ENCODE assay signal across 14 mouse cellular contexts in genomic region chr2:91876000-91876805, GRCm38 (mm10). TPM values are rescaled to one million over a fixed set of nuclear protein-coding genes. Genes with fewer than 3 reads are reported as not detected.
DNase-seq lines count a peak whose midpoint lies in the region; ATAC-seq and TF ChIP-seq lines count a peak whose summit lies in the region.
"Had no signal": no experiment of that assay in that cellular context is flagged by ENCODE, and none has a peak within 500 bp of the region (broad histone marks: within the 10 kb centered on the region; RNA-seq: fewer than 3 reads in every experiment).

No protein-coding gene starts in this region.

- no peak overlapping the region for H3K27ac ChIP-seq in liver, adult 2 months (replicated peaks; ENCODE audit: insufficient read depth, low read depth, low read length)
- no peak overlapping the region for H3K27ac ChIP-seq in liver, embryonic 11.5 days (ENCODE audit: low read depth, low read length)
- H3K27ac ChIP-seq: embryonic facial prominence, embryonic 12.5 days; limb, embryonic 10.5 days had no signal

- 0 out of 2 replicates have a peak, but pooled peaks cover 2% of the 10 kb centered on the region for H3K4me1 ChIP-seq in liver, adult 2 months (ENCODE audit: control insufficient read depth, insufficient read depth, low read length)
- peaks cover 4% of the 10 kb centered on the region; the same call in 1 of the 2 replicates for H3K4me1 ChIP-seq in liver, embryonic 11.5 days (replicated peaks; ENCODE audit: control insufficient read depth, insufficient read depth, low read length)
- H3K4me1 ChIP-seq: embryonic facial prominence, embryonic 12.5 days; limb, embryonic 10.5 days had no signal

- H3K27me3 ChIP-seq in liver, adult 2 months (ENCODE audit: control insufficient read depth, insufficient read depth, low read length) = no peaks in the 10 kb centered on the region
- H3K27me3 ChIP-seq in liver, embryonic 11.5 days (replicated peaks; ENCODE audit: control insufficient read depth, insufficient read depth, low read length) = no peaks in the 10 kb centered on the region
- H3K27me3 ChIP-seq: embryonic facial prominence, embryonic 12.5 days had no signal

- H3K9me3 ChIP-seq in liver, embryonic 11.5 days (ENCODE audit: control insufficient read depth, low read length) = no peaks in the 10 kb centered on the region
- H3K9me3 ChIP-seq: embryonic facial prominence, embryonic 12.5 days; limb, embryonic 10.5 days had no signal

- H3K4me3 ChIP-seq in liver, adult 2 months (ENCODE audit: insufficient read depth, low read depth, low read length) = peak overlapping the region; percentile 44; the same call in 1 of the 2 replicates
- no peak overlapping the region for H3K4me3 ChIP-seq in liver, embryonic 11.5 days (ENCODE audit: low read depth, low read length)
- H3K4me3 ChIP-seq: embryonic facial prominence, embryonic 12.5 days; limb, embryonic 10.5 days had no signal

- no peak for DNase-seq in liver, adult 2 months (ENCODE audit: extremely low read depth, low read depth, low spot score)
- DNase-seq in liver, embryonic 11.5 days (ENCODE audit: low spot score) = no peak
- DNase-seq in thymus, postnatal 25 days = peak; percentile 2
- no peak for DNase-seq in thymus, adult 18-20 months
- no peak for DNase-seq in adrenal gland, postnatal 10 days
- DNase-seq in urinary bladder, postnatal 14 days (ENCODE audit: low spot score) = no peak
- no peak for DNase-seq in gastrocnemius, adult 18-20 months (ENCODE audit: low spot score)
- DNase-seq: adrenal gland, postnatal 25 days; cerebellum, postnatal 25 days; heart, postnatal 36 days; layer of hippocampus, adult 9-11 months had no signal

- TF ChIP-seq CTCF in liver, adult 2 months (IDR thresholded peaks at IDR 0.05; ENCODE audit: low read depth, low read length) = no peak

- TF ChIP-seq POLR2A in liver, adult 2 months (IDR thresholded peaks at IDR 0.05; ENCODE audit: extremely low read depth, insufficient read depth, low read length) = no peak

- H3K36me3 ChIP-seq in liver, adult 2 months (ENCODE audit: control insufficient read depth, insufficient read depth, low read length) = peaks cover 9% of the 10 kb centered on the region; the same call in 1 of the 2 replicates
- no peaks in the 10 kb centered on the region for H3K36me3 ChIP-seq in liver, embryonic 11.5 days (ENCODE audit: control insufficient read depth, insufficient read depth, low read length)

- ATAC-seq in liver, embryonic 11.5 days (replicated peaks; ENCODE audit: low FRiP score) = no peak
- peak; percentile 88 for ATAC-seq in inflammation-experienced regulatory T-cells, adult 6 months

- no peak overlapping the region for H3K4me2 ChIP-seq in liver, embryonic 11.5 days
- H3K4me2 ChIP-seq: embryonic facial prominence, embryonic 12.5 days had no signal

- no peak overlapping the region for H3K9ac ChIP-seq in liver, adult 2 months (ENCODE audit: low read depth, low read length)
- no peak overlapping the region for H3K9ac ChIP-seq in liver, embryonic 11.5 days (ENCODE audit: low read depth, low read length)
- H3K9ac ChIP-seq: embryonic facial prominence, embryonic 12.5 days had no signal

- 76% methylated on average over 9 of the region's 9 CpGs for WGBS in liver, adult 2 months
- WGBS in liver, embryonic 11.5 days = 75% methylated on average over 9 of the region's 9 CpGs

- no peaks in the 10 kb centered on the region; the same call in 1 of the 2 replicates for H3K79me2 ChIP-seq in liver, adult 2 months (ENCODE audit: control insufficient read depth, insufficient read depth, low read length)

RNA-seq across cellular contexts. Expression of gene Chrm4, which starts 50.8 kb away (rescaled TPM):
- 0.13 TPM in 1 of 2 replicates, not detected in the other for total RNA-seq in liver, adult 2 months (2014; rRNA removed)
- polyA plus RNA-seq in liver, adult 2 months (2012; rRNA removed) = not detected in 2 replicates
- polyA plus RNA-seq in liver, embryonic 11.5 days (2014; fragmentation: Nextera tagmentation; extraction: Ambion mirVana) = 0.34 and 0.36 TPM in 2 replicates
- polyA plus RNA-seq in inflammation-experienced regulatory T-cells, adult 6 months (2017; shearing (Covaris generic)) = 1 to 10 TPM in 1 of 3 experiments, under 1 TPM in 1, not detected in 1; 0.23 to 1.9 TPM
- total RNA-seq in adrenal gland, postnatal 10 days (2021) = under 1 TPM; 0.18 to 0.27 TPM
- total RNA-seq in gastrocnemius, adult 18-20 months (2021) = not detected
- total RNA-seq: heart, postnatal 36 days had no signal

RNA-seq across cellular contexts. Expression of gene Mdk, which starts 55.9 kb away (rescaled TPM):
- total RNA-seq in liver, adult 2 months (2014; rRNA removed) = not detected in 2 replicates
- 0.50 and 0.56 TPM in 2 replicates for polyA plus RNA-seq in liver, adult 2 months (2012; rRNA removed)
- polyA plus RNA-seq in liver, embryonic 11.5 days (2014; fragmentation: Nextera tagmentation; extraction: Ambion mirVana) = 461 and 501 TPM in 2 replicates
- 1 to 10 TPM; 1.5 to 2.2 (median 1.5) TPM for polyA plus RNA-seq in inflammation-experienced regulatory T-cells, adult 6 months (2017; shearing (Covaris generic))
- total RNA-seq in adrenal gland, postnatal 10 days (2021) = 10 to 100 TPM; 30.8 to 36.7 TPM
- 1 to 10 TPM in 1 of 2 experiments, under 1 TPM in 1; 0.82 to 1.7 TPM for total RNA-seq in gastrocnemius, adult 18-20 months (2021)

Comparison
In these comparisons a context has a peak if more than half of its experiments do, and no peak if none do; other contexts are left out.
1. RNA of gene Mdk, which starts 55.9 kb away (total RNA-seq): 30.8 to 36.7 TPM in adrenal gland, postnatal 10 days; 0.82 to 1.7 TPM in gastrocnemius, adult 18-20 months and not detected in liver, adult 2 months; every median in the first group is over 10 times any median in the second.